Mouse (Mus musculus): Measurements from ENCODE around the gene Col25a1.

- TF ChIP-seq POLR2A (IDR thresholded peaks at IDR 0.05; ENCODE audit: insufficient read length, low read depth) (no peak), POLR2AphosphoS2 (IDR thresholded peaks at IDR 0.05; ENCODE audit: insufficient read length, low read depth) (no peak)
Observed at GRCm38 (mm10) chr3:130327039-130328015, 196.0 kb downstream of the Col25a1 start.
